Mouse (Mus musculus) heart, adult 2 months (tissue): ENCODE data around the gene Ptprn.

Source experiments
- CTCF ChIP-seq: fragments of 200-600 bp; IDR thresholded peaks from 2 replicates; pipeline ENCODE4 v1.8.1; 2022; ENCODE audit warnings: antibody characterized with exemption, mild to moderate bottlenecking, moderate library complexity
- EP300 ChIP-seq: fragments of 200-500 bp; IDR thresholded peaks from 2 replicates; pipeline ENCODE4 v1.6.1; 2011; ENCODE audit warnings: low read depth, low read length, control low read depth; ENCODE audit not compliant: insufficient read depth
- POLR2A ChIP-seq: fragments of 200-500 bp; IDR thresholded peaks from 2 replicates; pipeline ENCODE4 v1.6.1; 2011; ENCODE audit warnings: mild to moderate bottlenecking, low read depth, low read length, control low read depth; ENCODE audit not compliant: insufficient read depth

DNA sequence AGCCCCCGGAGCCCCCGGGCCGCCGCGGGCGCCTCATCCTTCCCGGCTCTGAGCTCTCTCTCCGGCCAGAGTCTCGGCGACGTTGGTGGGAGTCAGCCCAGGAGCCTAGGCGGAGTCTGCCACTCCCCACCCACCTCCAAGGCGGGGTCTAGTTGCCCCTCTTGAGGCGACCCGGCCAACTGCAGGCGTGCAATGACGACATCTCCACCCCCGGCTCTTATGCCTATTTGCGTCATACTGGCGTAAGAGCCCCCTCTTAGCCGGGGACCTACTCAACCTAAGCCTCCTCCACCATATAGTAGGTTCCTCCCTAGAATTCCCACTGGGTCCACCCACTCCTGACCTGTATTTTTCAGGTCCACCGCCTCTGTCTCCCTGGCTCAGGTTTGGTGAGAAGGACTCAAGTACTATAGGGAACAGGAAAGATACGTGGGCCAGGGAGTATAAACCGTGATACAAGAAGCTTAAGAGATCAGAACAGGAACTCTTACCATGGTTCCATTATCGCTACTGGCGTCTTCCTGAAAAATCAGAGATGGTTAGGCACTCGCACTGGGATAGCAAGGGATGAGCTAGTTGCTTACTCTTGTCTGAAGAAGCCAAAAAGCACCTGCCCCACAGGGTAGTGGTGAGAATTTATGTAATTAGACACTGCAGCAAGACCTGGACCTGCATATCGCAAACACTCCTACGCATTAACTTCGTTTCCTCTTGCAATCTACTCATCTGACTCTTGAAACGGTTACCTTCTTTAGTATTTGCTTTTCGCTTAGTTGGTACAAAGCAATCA is at the start of gene Ptprn:
- TF ChIP-seq CTCF (no peak), EP300 (no peak), POLR2A (no peak)
